Mouse (Mus musculus) heart, postnatal 0 days (tissue): Measurements from ENCODE around the gene Pcare. TPM values are rescaled to one million over a fixed set of nuclear protein-coding genes. Genes with fewer than 3 reads are reported as not detected.

Experiments
- ATAC-seq: fragments of 200-750 bp; cut with Nextera tagmentation; 2 replicates; pipeline ENCODE4 v1.8.0; 2017; ENCODE audit warnings: low read depth, moderate number of reproducible peaks, moderate library complexity; ENCODE audit not compliant: insufficient read depth
- DNase-seq: peaks from one replicate; pipeline ENCODE4 v3.0.0-alpha.2; 2016; ENCODE audit warnings: low spot score
- H3K27ac ChIP-seq: fragments of 300-500 bp; sonication (generic); 2 replicates; pipeline ENCODE4 v1.5.1; 2014; ENCODE audit warnings: low read depth, mild to moderate bottlenecking
- H3K27me3 ChIP-seq: fragments of 300-500 bp; sonication (generic); 2 replicates; pipeline ENCODE4 v1.6.1; 2014; ENCODE audit warnings: low read length, mixed read lengths; ENCODE audit not compliant: control insufficient read depth, insufficient read depth
- H3K36me3 ChIP-seq: fragments of 300-500 bp; sonication (generic); replicated peaks from 2 replicates; pipeline ENCODE4 v1.6.1; 2014; ENCODE audit warnings: low read length, mixed read lengths; ENCODE audit not compliant: control insufficient read depth, insufficient read depth
- H3K4me1 ChIP-seq: fragments of 300-500 bp; sonication (generic); 2 replicates; pipeline ENCODE4 v1.6.1; 2014; ENCODE audit warnings: antibody characterized with exemption; ENCODE audit not compliant: control insufficient read depth, insufficient read depth
- H3K4me2 ChIP-seq: fragments of 300-500 bp; sonication (generic); 2 replicates; pipeline ENCODE4 v1.6.1; 2014; ENCODE audit warnings: low read depth, mild to moderate bottlenecking, low read length, moderate library complexity
- H3K4me3 ChIP-seq: fragments of 300-500 bp; sonication (generic); 2 replicates; pipeline ENCODE4 v1.5.1; 2014; ENCODE audit warnings: low read depth, low read length
- H3K9ac ChIP-seq: fragments of 300-500 bp; sonication (generic); replicated peaks from 2 replicates; pipeline ENCODE4 v1.6.1; 2014; ENCODE audit warnings: low read depth, low read length, mixed read lengths
- H3K9me3 ChIP-seq: fragments of 300-500 bp; sonication (generic); replicated peaks from 2 replicates; pipeline ENCODE4 v1.6.1; 2016; ENCODE audit warnings: low read length; ENCODE audit not compliant: control insufficient read depth
- CTCF ChIP-seq: IDR thresholded peaks from 2 replicates; pipeline ENCODE4 v1.5.1; 2016; ENCODE audit warnings: antibody characterized with exemption, control low read depth, low read depth
- EP300 ChIP-seq: IDR thresholded peaks from 2 replicates; pipeline ENCODE4 v1.6.1; 2016; ENCODE audit warnings: antibody characterized with exemption, low read depth
- WGBS: fragments of 180-500 bp; shearing (Covaris S2); extraction: QIAGEN DNeasy Blood & Tissue Kit; methylation state at CpG from one replicate; pipeline ENCODE4 v1.1.7; 2014; 5-methylcytosine and 5-hydroxymethylcytosine counted together
- polyA plus RNA-seq: library from polyadenylated mRNA; unstranded; fragments of >200 nt; fragmentation: Nextera tagmentation; extraction: Ambion mirVana; gene quantifications from 2 replicates; pipeline ENCODE4 v1.2.1, GENCODE M21; 2015
- total RNA-seq: library from RNA; depleted of rRNA; stranded (reverse); fragments of >200 nt; gene quantifications from 2 replicates; pipeline ENCODE4 v1.2.3, GENCODE M21; 2014; ENCODE audit warnings: low replicate concordance

Pcare gene
- total and polyA plus RNA-seq, 2 experiments from 2014 or later, result 0.03 TPM; not detected in 1

DNA sequence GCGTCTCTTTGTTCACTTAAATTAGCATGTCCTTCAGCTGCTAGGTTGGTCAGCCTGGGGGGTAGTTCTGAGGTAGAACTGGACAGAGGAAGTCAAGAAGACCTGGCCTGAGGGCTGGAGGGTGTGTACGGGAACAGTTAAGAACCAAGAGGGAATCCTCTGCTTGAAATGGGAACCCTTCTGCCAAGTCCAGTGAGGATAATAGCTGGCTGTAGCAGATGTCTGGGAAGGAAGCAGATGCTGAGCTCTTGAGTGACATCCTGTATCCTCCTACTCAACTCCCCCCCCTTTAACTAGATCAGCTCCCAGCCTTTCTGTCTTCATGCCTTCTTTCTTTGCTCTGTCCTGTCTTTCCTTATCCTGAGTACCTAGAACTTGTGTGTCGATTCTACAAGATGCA lies 37.7 kb downstream of the Pcare start:
- Histone ChIP-seq H3K4me3 (no peak overlapping the region), H3K36me3 (no peaks in the 10 kb centered on the region), H3K4me2 (no peak overlapping the region), H3K27me3 (no peaks in the 10 kb centered on the region), H3K27ac (no peak overlapping the region), H3K4me1 (peaks cover 22% of the 10 kb centered on the region; the same call in 1 of the 2 replicates), H3K9me3 (no peaks in the 10 kb centered on the region), H3K9ac (no peak overlapping the region)
- TF ChIP-seq CTCF, result no peak
- TF ChIP-seq EP300, result no peak
- no peak for DNase-seq
- 71% methylated on average over 3 of the region's 3 CpGs for WGBS
- ATAC-seq, result no peak

DNA sequence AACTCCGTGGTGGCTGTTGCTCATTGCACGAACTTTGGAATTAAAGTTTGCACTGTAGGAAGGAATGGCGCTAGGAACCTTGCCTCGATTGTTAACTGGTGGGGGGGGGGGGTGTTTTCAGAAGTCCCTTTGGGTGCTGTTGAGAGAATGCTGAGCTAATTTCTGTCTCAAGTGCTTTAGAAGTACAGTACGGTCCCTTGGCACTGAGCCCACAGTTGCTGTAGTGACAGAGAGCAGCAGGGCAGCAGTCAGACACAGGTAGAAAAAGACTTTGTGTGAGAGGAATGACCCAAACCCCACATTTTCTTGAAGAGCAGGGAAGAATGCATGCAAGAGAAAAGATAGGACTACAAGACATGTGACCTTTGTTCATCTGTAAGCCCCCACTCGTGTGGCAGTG lies 40.4 kb downstream of the Pcare start:
- Histone ChIP-seq H3K36me3 (no peaks in the 10 kb centered on the region), H3K9me3 (no peaks in the 10 kb centered on the region), H3K4me3 (no peak overlapping the region), H3K4me1 (peaks cover 25% of the 10 kb centered on the region; the same call in 1 of the 2 replicates), H3K4me2 (no peak overlapping the region), H3K27ac (0 out of 2 replicates have a peak overlapping the region, but pooled peaks have one; percentile 10), H3K27me3 (no peaks in the 10 kb centered on the region), H3K9ac (no peak overlapping the region)
- TF ChIP-seq CTCF (no peak), EP300 (no peak)
- WGBS, result 30% methylated on average over 6 of the region's 6 CpGs
- peak; percentile 76 for DNase-seq
- peak; percentile 64; the same call in 1 of the 2 replicates for ATAC-seq

DNA sequence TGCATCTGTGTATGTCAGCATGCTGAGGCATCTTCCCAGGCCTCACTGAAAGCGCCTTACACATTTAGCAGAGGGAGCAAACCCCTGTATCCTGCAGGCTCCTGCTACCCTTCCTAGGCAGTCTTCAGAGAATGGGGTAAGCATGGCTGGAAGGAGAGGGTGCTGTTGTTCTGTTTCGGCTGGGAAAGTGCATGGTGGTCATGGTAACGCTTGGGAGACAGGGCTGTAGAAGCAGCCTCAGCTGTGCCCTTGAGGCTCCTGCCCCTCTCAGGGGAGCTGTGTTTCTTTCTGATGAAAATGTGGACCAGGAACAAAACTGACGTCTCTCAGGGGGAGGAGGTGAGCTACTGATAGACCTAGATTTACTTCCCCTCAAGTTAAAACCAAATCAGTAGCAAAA lies 45.0 kb downstream of the Pcare start:
- no peak overlapping the region for H3K27ac ChIP-seq
- WGBS, result 58% methylated on average over 4 of the region's 4 CpGs
- no peaks in the 10 kb centered on the region for H3K27me3 ChIP-seq
- no peaks in the 10 kb centered on the region for H3K9me3 ChIP-seq
- ATAC-seq, result no peak
- H3K9ac ChIP-seq, result no peak overlapping the region
- peaks cover 30% of the 10 kb centered on the region; the same call in 1 of the 2 replicates for H3K4me1 ChIP-seq
- DNase-seq, result no peak
- TF ChIP-seq EP300 (no peak), CTCF (no peak)
- H3K4me2 ChIP-seq, result no peak overlapping the region
- no peak overlapping the region for H3K4me3 ChIP-seq
- H3K36me3 ChIP-seq, result no peaks in the 10 kb centered on the region

DNA sequence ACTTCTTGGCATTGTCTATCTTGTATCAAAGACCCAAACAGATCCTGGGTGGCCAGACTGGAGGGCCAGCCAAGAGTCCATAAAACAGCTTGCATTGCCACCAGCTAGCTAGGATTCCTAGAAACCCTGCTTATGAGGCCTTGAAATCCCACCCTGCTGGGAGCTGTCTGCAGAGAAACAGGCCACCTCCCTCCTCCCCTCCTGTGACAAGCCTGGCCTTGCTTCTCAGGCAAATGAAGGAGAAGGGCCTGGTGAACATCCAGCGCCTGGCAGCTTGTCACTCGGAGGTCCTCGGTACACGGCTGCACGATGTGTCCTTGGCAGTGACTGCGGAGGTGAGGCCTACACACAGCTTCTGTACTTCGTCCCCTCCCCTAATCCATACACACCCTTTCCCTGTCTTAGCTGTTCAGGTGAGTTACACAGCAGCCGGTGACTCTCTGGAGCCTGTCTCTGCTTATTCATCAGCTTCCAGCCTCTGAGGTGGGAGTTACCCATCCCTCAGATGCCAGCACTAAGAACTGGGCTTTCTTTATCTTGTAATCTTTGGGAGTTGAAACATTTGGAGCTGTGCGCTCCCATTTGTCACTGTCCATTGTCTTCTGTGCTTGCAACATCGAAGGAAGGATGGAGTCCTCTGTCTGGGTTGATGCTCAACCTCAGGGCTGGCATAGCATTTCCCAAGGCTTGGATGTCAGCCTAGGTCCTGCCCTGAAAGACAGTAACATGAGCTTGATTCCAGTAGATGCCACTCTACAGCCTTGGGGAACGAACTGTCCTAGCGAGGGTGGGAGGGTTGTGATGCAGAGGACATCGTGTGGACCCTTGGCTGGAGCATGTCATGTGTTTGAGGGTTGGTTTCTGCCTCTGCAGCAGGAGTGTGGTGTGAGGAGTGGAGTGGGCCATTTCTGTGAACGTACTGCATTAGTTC lies 46.9 kb downstream of the Pcare start:
- no peak overlapping the region for H3K4me3 ChIP-seq
- TF ChIP-seq CTCF (no peak), EP300 (no peak)
- H3K27me3 ChIP-seq, result no peaks in the 10 kb centered on the region
- H3K27ac ChIP-seq, result peak overlapping the region; percentile 15
- ATAC-seq (peak; percentile 74), DNase-seq (no peak)
- no peak overlapping the region for H3K4me2 ChIP-seq
- 0 out of 2 replicates have a peak, but pooled peaks cover 18% of the 10 kb centered on the region for H3K4me1 ChIP-seq
- H3K36me3 ChIP-seq, result no peaks in the 10 kb centered on the region
- 57% methylated on average over 14 of the region's 14 CpGs for WGBS
- H3K9ac ChIP-seq, result no peak overlapping the region
- H3K9me3 ChIP-seq, result no peaks in the 10 kb centered on the region

DNA sequence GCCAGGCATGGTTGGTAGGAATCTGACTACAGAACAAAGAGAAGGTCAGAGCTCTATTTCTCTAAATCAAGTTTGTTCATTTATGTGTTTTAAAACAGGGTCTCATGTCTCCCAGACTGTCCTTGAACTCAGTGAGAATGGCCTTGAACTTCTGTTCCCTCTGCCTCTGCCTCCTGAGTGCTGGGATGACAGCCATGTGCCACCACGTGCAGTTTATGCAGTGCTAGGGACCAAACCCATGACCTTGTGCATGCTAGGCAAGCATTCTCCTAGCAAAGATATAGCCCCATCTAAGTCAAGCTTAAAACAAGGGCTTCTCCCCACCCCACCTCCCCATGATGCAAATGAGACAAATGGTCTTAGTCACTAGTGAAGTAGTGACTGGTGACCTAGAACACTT lies 47.6 kb downstream of the Pcare start:
- H3K27ac ChIP-seq, result peak overlapping the region; percentile 15; the same call in 1 of the 2 replicates

More for the DNA sequence above, 47.6 kb downstream of the Pcare start:
- H3K9me3 ChIP-seq, result no peaks in the 10 kb centered on the region
- peak; percentile 10; the same call in 1 of the 2 replicates for ATAC-seq
- WGBS, result 26% methylated on average over 1 of the region's 1 CpGs
- H3K4me2 ChIP-seq, result no peak overlapping the region
- H3K4me3 ChIP-seq, result no peak overlapping the region
- H3K4me1 ChIP-seq, result 0 out of 2 replicates have a peak, but pooled peaks cover 14% of the 10 kb centered on the region
- TF ChIP-seq CTCF (no peak), EP300 (no peak)
- no peaks in the 10 kb centered on the region for H3K36me3 ChIP-seq
- no peaks in the 10 kb centered on the region for H3K27me3 ChIP-seq
- DNase-seq, result no peak
- H3K9ac ChIP-seq, result no peak overlapping the region
